Mouse (Mus musculus): Measurements from ENCODE around the gene Gucy2g.

GRCm38 (mm10) chr19:55165954-55166353 lies 75.1 kb downstream of the Gucy2g start:
- TF ChIP-seq TAL1 (IDR thresholded peaks at IDR 0.05; ENCODE audit: low read length), result no peak
- no peak for TF ChIP-seq GATA1 (IDR thresholded peaks at IDR 0.05; ENCODE audit: low read length)

All from erythroblast, embryonic 14.5 days (primary cell).